Mouse (Mus musculus): ENCODE measurements around the gene Stard5. TPM values are rescaled to one million over a fixed set of nuclear protein-coding genes. Genes with fewer than 3 reads are reported as not detected.

Gene Stard5
- polyA plus RNA-seq, 1 experiment from 2014 or later: 24.3 TPM

DNA sequence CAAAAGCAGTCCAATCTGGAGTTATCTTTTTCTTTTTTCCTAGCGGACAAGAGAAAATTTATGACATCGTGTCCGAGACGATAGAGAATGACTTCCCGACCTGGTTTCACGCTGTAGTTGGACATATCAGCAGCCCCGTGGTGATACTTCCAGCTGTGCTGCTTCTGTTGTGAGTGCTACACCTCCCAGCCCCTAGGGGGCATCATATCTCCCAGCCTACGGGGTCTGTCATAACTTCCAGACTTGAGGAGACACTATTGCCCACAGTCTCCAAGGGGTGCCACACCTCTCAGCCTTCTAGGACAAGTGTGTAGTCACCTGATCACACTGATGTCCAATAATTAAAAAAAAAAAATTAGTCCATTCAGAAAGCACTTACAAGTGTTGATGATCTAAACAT is 15.9 kb upstream of the Stard5 start:
- 74% methylated on average over 8 of the region's 8 CpGs for WGBS
- H3K9me3 ChIP-seq (replicated peaks): no peaks in the 10 kb centered on the region
- H3K27ac ChIP-seq: no peak overlapping the region
- no peak overlapping the region for H3K4me3 ChIP-seq (replicated peaks)
- H3K9ac ChIP-seq: no peak overlapping the region
- no peaks in the 10 kb centered on the region for H3K27me3 ChIP-seq
- ATAC-seq (replicated peaks; ENCODE audit: low FRiP score): no peak
- peaks cover 11% of the 10 kb centered on the region for H3K4me1 ChIP-seq
- H3K4me2 ChIP-seq: no peak overlapping the region
- H3K36me3 ChIP-seq: no peaks in the 10 kb centered on the region

GRCm38 (mm10) chr7:83616268-83616667 is 15.5 kb upstream of the Stard5 start:
- Histone ChIP-seq H3K9me3 (replicated peaks) (no peaks in the 10 kb centered on the region), H3K36me3 (no peaks in the 10 kb centered on the region), H3K9ac (no peak overlapping the region), H3K27ac (no peak overlapping the region), H3K4me3 (replicated peaks) (no peak overlapping the region), H3K4me1 (peaks cover 11% of the 10 kb centered on the region), H3K4me2 (no peak overlapping the region), H3K27me3 (no peaks in the 10 kb centered on the region)
- whole genome bisulfite sequencing: 70% methylated on average over 3 of the region's 3 CpGs
- no peak for ATAC-seq (replicated peaks; ENCODE audit: low FRiP score)

DNA sequence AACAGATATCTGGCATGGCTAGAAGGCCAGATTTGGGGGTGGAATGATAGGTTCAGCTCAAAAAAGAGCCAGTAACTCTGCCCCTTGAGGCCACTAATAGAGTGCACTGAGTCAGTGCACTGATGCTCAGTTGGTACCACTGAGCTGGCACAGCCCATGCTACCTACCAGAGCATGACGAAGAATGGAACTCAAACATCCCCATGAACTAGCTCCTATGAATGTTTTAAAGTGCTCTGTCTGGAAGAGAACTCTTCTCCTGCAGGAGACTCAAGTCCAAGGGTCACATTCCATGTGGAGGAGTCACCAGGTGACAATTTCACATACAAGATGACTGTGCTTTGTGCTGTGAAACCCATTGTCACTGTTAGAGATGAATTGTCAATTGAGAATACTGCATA is 13.1 kb upstream of the Stard5 start:
- Histone ChIP-seq H3K27me3 (no peaks in the 10 kb centered on the region), H3K27ac (no peak overlapping the region), H3K4me2 (no peak overlapping the region), H3K9me3 (replicated peaks) (no peaks in the 10 kb centered on the region), H3K4me3 (replicated peaks) (no peak overlapping the region), H3K36me3 (no peaks in the 10 kb centered on the region), H3K4me1 (peaks cover 11% of the 10 kb centered on the region), H3K9ac (no peak overlapping the region)
- WGBS: 86% methylated on average over 1 of the region's 1 CpGs
- no peak for ATAC-seq (replicated peaks; ENCODE audit: low FRiP score)

- H3K4me2 ChIP-seq: no peak overlapping the region
- H3K9me3 ChIP-seq (replicated peaks): no peaks in the 10 kb centered on the region
- no peak overlapping the region for H3K4me3 ChIP-seq (replicated peaks)
- H3K4me1 ChIP-seq: no peaks in the 10 kb centered on the region; the same call in 1 of the 2 replicates
- H3K36me3 ChIP-seq: no peaks in the 10 kb centered on the region
- H3K9ac ChIP-seq: no peak overlapping the region
- no peak for ATAC-seq (replicated peaks; ENCODE audit: low FRiP score)
- H3K27ac ChIP-seq: no peak overlapping the region
- no peaks in the 10 kb centered on the region for H3K27me3 ChIP-seq
- WGBS: 83% methylated on average over 6 of the region's 6 CpGs
Measured at GRCm38 (mm10) chr7:83622582-83622981, 9.2 kb upstream of the Stard5 start.

- Histone ChIP-seq H3K36me3 (no peaks in the 10 kb centered on the region), H3K9me3 (replicated peaks) (no peaks in the 10 kb centered on the region), H3K4me3 (replicated peaks) (no peak overlapping the region), H3K4me2 (no peak overlapping the region), H3K4me1 (no peaks in the 10 kb centered on the region), H3K27me3 (no peaks in the 10 kb centered on the region), H3K27ac (no peak overlapping the region), H3K9ac (no peak overlapping the region)
- 73% methylated on average over 1 of the region's 1 CpGs for WGBS
- no peak for ATAC-seq (replicated peaks; ENCODE audit: low FRiP score)
Measured at GRCm38 (mm10) chr7:83624065-83624464, 7.7 kb upstream of the Stard5 start.

DNA sequence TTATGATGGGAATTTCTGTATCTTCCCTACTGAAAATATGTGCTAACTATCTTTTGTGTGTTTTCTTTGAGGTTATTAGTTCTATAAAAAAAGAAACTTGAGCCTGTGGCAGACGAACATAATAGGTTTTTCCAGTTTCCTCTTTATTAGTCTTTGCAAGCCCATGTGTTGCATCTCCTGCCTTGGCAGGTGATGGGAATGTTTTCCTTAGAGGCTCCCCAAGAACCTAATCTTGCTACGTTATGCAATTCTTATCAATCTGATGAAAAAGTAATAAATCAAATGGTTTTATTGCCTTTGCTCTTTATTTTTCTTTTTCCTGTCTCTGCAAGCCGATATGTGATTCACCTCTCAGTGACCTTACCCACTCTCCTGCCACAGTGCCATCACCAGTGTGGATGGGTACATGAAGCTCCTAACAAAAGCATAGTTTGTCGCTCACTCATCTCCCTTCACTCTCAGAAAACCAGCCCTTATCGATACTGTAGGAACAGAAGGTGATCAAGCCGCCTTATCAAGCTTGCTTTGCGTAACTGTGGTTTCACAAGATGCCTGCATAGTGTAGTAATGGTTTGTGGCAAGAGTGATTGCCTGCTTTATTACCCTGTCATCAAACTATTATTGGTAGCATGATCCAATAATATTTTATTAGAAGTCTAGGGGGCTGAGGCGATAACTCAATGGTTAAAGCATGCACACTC is 5.1 kb upstream of the Stard5 start:
- Histone ChIP-seq H3K9me3 (replicated peaks) (no peaks in the 10 kb centered on the region), H3K4me3 (replicated peaks) (no peak overlapping the region), H3K36me3 (no peaks in the 10 kb centered on the region), H3K27me3 (no peaks in the 10 kb centered on the region), H3K9ac (no peak overlapping the region), H3K4me2 (no peak overlapping the region), H3K27ac (no peak overlapping the region), H3K4me1 (peaks cover 9% of the 10 kb centered on the region)
- WGBS: 54% methylated on average over 8 of the region's 8 CpGs
- no peak for ATAC-seq (replicated peaks; ENCODE audit: low FRiP score)

DNA sequence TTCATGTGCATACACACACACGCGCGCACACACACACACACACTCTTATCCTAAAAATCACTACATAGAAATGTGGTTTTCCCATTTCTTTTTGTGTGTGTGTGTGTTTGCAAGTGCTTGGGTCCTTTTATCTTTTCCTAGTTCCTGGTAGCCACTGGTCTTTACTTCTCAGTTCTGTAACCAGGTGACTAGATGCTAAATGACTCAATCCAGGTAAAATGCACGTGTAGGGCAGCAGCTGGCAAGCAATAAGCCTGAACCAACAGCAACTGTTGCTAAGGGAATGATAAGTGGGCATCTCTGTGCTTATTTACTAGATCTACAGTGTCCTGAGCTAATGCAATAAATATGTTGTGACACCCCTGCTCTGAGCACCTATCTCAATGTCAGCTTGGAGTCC is 4.4 kb upstream of the Stard5 start:
- H3K9me3 ChIP-seq (replicated peaks): no peaks in the 10 kb centered on the region

DNA sequence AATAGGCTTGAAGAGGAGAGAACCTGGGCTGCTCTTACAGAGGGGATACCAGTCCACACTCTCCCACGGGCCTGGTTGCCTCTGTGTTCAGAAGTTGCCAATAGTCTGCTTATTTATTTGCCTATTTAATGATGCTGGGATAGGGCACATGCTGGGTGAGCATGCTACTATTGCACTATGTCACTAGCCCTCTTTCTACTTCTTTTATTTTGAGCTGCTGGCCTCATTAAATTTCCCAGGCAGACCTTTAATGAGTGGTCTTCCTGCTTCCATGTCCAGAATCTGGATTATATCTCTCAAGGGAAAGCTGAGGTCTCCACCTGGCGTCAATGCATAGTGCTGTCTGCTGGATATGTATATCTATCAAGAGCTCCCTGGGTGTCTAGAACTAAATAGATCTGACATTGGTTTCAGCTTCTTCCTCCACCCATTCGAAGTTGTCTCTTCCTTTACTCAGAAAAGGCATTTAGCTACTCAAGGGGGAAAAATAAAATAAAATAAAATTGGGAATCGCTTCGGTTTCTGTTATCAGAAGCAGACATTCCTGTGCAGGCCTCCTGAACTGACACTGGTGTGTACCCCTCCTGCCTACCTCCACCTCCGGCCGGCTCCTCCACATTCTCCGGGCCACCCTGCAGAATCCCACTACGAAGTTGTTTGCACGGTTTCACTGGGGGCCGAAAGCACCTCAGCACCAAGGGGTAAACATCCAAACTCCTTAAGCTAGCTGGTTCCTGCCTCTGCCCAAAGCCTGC is 509 bp upstream of the Stard5 start:
- Histone ChIP-seq H3K27me3 (no peaks in the 10 kb centered on the region), H3K27ac (peak overlapping the region; percentile 74), H3K9ac (peak overlapping the region; percentile 58), H3K4me3 (replicated peaks) (peak overlapping the region; percentile 64), H3K4me2 (peak overlapping the region; percentile 74), H3K4me1 (peaks cover 31% of the 10 kb centered on the region), H3K9me3 (replicated peaks) (no peaks in the 10 kb centered on the region), H3K36me3 (peaks cover 2% of the 10 kb centered on the region; the same call in 1 of the 2 replicates)
- 0 out of 2 replicates have a peak, but pooled peaks have one; percentile 24 for ATAC-seq (replicated peaks; ENCODE audit: low FRiP score)
- 10% methylated on average over 11 of the region's 11 CpGs for WGBS

More for the DNA sequence above, 4.4 kb upstream of the Stard5 start:
- Histone ChIP-seq H3K4me1 (peaks cover 9% of the 10 kb centered on the region), H3K27ac (no peak overlapping the region), H3K9ac (no peak overlapping the region), H3K36me3 (no peaks in the 10 kb centered on the region), H3K4me3 (replicated peaks) (no peak overlapping the region), H3K27me3 (no peaks in the 10 kb centered on the region), H3K4me2 (no peak overlapping the region)
- WGBS: 75% methylated on average over 4 of the region's 4 CpGs
- no peak for ATAC-seq (replicated peaks; ENCODE audit: low FRiP score)

GRCm38 (mm10) chr7:83632682-83633120 is 942 bp downstream of the Stard5 start:
- Histone ChIP-seq H3K4me1 (peaks cover 31% of the 10 kb centered on the region), H3K36me3 (peaks cover 15% of the 10 kb centered on the region; the same call in 1 of the 2 replicates), H3K27ac (no peak overlapping the region), H3K9ac (0 out of 2 replicates have a peak overlapping the region, but pooled peaks have one; percentile 74), H3K27me3 (no peaks in the 10 kb centered on the region), H3K4me3 (replicated peaks) (peak overlapping the region; percentile 64), H3K4me2 (peak overlapping the region; percentile 74), H3K9me3 (replicated peaks) (no peaks in the 10 kb centered on the region)
- WGBS: 40% methylated on average over 6 of the region's 6 CpGs
- no peak for ATAC-seq (replicated peaks; ENCODE audit: low FRiP score)

DNA sequence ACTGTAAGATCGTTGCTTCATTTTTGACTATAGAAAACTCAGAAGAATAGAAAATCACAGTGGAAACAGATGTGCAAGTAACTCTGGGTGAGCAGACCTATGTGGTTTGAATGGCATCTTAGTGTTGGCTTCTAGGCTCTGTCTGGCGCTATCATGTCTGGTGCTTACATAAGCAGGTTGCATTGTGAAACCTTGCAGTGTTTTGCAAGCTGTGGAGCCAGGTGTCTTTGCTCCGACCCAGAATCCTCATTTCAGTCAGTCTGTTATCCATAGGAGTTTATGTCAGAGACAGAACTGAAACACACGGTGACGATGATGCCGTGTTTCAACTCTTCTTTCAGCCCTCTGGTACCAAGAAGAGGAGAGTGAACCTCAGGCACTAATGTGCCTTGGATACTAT is 2.1 kb downstream of the Stard5 start:
- no peaks in the 10 kb centered on the region for H3K27me3 ChIP-seq
- H3K27ac ChIP-seq: no peak overlapping the region
- no peak overlapping the region for H3K4me3 ChIP-seq (replicated peaks)
- H3K9ac ChIP-seq: no peak overlapping the region
- H3K9me3 ChIP-seq (replicated peaks): no peaks in the 10 kb centered on the region
- ATAC-seq (replicated peaks; ENCODE audit: low FRiP score): no peak
- H3K4me1 ChIP-seq: peaks cover 31% of the 10 kb centered on the region
- 92% methylated on average over 6 of the region's 6 CpGs for WGBS
- peaks cover 20% of the 10 kb centered on the region; the same call in 1 of the 2 replicates for H3K36me3 ChIP-seq
- H3K4me2 ChIP-seq: no peak overlapping the region

DNA sequence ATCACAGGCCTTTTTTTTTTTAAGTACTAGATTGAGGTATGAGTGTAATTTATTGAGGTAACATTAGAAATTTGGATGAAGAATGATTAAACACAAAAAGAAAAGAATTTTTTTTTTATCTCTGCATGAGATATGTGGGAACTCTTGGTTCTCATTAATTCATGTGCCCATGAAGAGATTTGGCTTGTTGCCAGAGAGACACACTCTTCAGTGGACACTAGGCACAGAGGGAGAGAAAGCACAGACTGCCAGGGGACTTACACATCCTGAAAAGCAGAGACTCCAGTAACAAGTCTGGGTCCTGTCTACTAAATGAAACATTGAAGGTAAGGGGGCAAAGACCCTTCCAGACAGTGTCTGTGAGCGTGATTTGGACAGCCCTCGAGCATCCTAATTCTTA is 4.0 kb downstream of the Stard5 start:
- no peaks in the 10 kb centered on the region for H3K27me3 ChIP-seq
- no peak overlapping the region for H3K4me3 ChIP-seq (replicated peaks)
- H3K36me3 ChIP-seq: peaks cover 29% of the 10 kb centered on the region
- H3K4me1 ChIP-seq: peaks cover 30% of the 10 kb centered on the region
- ATAC-seq (replicated peaks; ENCODE audit: low FRiP score): no peak
- H3K27ac ChIP-seq: no peak overlapping the region
- no peak overlapping the region for H3K9ac ChIP-seq
- WGBS: 93% methylated on average over 2 of the region's 2 CpGs
- H3K4me2 ChIP-seq: no peak overlapping the region
- H3K9me3 ChIP-seq (replicated peaks): no peaks in the 10 kb centered on the region

DNA sequence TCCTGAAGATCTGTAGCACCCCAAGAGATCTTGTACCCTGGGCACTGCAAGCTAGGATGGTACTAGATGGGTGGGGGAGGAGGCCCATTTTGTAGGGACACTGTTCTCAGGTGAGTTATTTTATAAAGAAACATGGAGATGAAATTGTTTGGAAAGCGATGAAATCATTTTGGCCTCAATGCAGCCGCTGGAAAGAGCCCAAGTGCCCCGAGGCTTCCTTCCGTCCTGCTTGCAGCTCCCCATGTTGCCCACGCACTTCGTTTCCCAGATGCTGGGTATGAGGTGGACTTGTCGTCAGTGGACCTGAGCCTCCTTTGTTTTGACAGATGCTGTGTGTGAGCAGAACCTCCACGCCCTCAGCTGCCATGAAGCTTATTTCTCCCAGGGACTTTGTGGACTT is 4.7 kb downstream of the Stard5 start:
- Histone ChIP-seq H3K27me3 (no peaks in the 10 kb centered on the region), H3K9ac (no peak overlapping the region), H3K4me1 (peaks cover 23% of the 10 kb centered on the region), H3K4me2 (no peak overlapping the region), H3K4me3 (replicated peaks) (no peak overlapping the region), H3K27ac (no peak overlapping the region), H3K36me3 (peaks cover 30% of the 10 kb centered on the region), H3K9me3 (replicated peaks) (no peaks in the 10 kb centered on the region)
- no peak for ATAC-seq (replicated peaks; ENCODE audit: low FRiP score)
- WGBS: 90% methylated on average over 8 of the region's 8 CpGs

Data from kidney, embryonic 15.5 days (tissue).